Mouse (Mus musculus): ENCODE measurements around the gene Zfp672.
"Not testable (repeated sequence)": the region's sequence is repeated elsewhere in the genome, so short reads cannot be mapped to it uniquely, and the experiment has no call there.

Zfp672 gene

DNA sequence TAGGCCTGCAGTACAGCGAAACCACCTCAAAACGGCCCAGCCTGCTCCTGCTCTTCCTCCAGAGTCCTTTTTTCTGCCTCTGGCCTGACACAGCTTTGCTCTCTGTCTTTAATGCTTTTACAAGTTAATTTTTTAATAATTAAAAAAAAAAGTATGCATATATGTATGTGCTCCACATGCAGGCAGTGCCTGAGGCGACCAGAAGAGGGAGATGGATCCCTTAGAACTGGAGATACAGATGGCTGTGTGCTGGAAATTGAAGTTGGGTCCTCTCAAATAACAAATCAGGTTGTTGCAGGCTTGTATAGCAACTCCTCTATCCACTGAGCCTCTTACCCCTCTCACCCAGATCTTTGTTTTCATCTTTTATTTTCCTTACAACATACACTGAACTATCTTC is 3.4 kb downstream of the Zfp672 start:
- peak; percentile 54 for DNase-seq (ENCODE audit: low read depth, low spot score)

DNA sequence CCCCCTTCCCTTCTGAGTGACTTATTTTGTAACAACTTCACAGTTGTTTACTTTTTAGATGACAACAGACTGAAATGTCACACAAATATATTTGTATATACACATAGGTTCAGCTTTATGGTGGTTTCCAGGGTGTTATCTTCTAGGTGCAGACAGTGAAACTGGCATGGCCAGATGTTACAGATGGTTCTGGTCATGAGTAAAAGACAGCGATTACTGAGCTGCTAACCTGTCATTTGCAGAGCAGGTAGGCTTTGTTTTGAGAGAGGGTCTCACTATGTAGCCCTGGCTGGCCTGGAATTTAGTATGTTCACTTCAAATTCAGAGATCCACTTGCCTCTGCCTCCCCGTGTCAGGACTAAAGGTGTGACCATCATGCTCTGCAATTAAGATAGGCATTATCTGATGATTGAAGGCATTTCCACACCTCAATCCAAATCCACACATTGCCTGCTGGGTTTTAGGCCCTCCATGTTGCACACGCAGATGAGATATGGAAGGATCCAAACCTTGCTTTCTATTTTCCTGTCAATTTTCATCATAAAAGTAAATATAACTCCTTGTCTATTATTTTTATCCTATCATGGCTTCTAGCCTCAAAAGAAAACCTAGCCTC is 5.4 kb downstream of the Zfp672 start:
- DNase-seq (ENCODE audit: low read depth, low spot score): no peak

DNA sequence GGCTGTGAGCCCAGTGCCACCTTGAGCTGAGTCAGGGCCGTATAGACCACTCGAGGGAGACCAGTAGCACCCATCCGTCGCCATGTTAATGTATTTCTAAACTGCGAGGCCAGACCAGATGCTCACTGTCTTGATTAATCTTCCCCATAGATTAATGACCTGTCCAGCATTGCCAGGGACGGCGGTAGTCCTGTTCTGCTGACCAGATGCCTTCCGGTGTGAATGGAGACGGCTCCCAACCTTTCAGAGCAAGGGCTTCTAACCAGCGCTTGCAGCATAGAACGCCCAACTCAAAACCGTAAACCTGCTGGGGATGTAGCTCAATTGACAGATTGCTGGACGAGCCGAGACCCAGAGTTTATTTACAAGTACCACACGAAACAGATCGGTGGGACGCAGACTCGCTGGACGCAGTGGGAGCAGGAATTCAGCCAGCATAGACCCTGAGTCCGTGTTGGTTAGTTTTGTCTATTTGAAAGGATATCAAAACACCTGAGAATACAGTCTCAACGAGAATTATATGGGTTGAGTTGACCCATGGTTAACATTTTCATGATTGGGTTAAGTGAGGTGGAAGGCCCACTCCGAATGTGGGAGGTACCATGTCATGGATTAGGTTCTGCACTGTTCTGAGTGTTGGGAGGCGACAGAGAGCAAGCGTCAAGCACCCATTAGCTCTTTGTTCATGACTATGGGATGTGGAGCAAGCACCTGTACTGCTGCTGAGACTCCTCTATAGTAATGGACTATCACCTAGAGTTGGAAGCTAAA is 6.4 kb downstream of the Zfp672 start:
- DNase-seq (ENCODE audit: low read depth, low spot score): no peak

DNA sequence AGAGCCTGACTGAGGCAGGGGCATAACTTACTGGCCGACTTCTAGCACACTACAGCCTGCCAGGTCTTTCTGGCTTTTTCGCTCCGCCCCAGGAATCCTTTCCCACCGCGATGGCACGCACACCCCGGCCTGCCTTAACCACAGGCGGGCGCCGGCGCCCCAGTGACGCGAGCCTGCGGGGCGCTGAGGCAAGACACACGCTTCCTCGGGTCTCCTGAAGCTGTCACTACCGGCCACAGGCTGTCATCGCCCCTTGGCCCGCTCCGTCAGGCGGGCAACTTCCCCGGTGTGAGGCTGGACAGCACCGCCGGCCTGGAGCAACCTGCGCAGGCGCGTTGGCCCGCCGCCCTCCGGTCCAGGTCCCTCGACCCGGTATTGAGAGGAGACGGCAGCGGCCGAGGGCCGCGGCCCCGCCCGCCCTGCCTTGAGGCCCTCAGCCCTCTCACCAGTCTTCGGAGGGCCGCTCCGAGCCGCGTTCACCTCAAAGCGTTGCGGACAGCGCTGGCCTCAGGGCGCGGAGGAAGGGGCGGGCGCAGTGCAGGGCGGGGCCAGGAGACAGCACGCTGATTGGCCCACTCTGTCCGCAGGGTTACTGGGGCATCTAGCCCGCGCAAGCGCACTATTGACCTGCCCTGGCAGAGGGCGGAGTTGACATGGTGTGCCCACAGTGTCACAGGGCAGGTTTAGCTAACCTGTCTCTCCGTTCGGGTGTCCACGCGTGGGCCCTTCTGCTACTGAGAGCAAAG is 7.1 kb downstream of the Zfp672 start:
- DNase-seq (ENCODE audit: low read depth, low spot score): peak; percentile 95

DNA sequence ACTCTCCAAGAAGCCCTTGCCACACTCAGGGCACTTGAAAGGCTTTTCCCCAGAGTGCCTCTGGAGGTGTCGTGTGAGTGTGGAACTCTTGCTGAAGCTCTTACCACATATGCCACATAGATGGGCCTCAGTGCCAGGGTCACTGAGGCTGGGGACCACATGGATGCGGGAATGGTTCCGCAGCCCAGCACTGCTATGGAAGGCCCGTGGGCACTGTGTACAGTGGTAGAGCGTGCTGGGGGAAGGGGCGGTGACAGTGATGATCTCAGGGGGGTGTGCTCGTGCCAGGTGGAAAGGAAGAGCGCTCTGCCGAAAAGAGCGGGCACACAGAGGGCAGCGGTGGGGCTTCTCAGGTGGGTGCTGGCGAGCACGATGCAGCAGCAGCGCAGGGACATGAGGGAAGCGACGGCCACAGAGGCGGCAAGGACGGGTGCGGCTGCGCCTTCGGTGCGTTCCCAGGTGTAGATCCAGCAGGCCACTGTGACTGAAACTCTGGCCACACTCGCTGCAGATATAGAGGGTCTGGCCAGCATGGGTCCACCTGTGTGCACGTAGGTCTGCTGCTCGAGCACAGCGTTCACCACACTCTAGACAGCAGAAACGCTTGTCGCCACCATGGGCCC is 13.3 kb downstream of the Zfp672 start:
- DNase-seq (ENCODE audit: low read depth, low spot score): no peak

DNA sequence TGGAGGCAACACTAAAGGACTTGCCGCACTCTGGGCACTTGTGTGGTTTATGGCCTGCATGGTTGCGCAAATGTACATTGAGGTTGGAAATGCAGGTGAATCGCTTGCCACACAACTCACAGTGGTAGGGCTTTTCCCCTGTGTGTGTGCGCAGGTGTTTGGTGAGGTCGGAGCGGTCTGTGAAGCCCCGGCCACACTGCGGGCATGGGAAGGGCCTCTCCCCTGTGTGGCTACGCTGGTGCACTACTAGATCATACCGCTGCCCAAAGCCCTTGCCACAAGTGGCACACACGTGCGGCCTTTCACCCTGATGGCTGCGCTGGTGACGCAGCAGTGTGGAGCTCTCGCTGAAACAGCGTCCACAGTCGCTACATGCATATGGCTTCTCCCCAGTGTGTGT is 13.8 kb downstream of the Zfp672 start:
- no peak for DNase-seq (ENCODE audit: low read depth, low spot score)

DNA sequence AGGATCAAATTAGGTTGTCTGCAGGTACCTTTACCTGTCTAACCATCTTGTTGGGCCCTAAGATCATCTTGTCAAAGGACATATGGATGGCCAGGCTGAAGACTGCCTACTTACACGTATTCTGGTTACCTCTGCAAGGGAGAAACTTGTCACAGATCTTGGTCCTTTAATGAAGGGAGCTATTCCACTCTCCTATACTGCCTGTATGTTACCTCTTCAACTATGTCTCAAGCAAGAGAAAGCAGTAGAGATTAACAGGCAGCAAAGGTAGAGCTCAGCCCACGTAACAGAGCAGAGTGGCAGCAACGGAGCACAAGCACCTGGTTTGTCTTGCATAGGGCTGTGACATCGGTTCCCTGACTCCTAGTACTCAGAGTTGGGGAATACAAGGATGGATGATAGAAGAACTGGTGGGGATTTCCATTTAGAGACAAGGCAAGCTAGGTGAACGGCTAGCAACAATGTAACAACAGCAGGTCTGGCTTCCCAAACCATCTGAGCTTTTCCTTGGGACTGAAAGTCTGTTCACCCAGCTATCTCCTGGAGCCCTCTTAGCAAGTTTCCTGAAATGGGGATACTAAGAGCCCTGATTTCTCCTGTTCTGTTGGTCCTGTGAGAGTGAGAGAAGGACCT is 14.5 kb downstream of the Zfp672 start:
- no peak for DNase-seq (ENCODE audit: low read depth, low spot score)

DNA sequence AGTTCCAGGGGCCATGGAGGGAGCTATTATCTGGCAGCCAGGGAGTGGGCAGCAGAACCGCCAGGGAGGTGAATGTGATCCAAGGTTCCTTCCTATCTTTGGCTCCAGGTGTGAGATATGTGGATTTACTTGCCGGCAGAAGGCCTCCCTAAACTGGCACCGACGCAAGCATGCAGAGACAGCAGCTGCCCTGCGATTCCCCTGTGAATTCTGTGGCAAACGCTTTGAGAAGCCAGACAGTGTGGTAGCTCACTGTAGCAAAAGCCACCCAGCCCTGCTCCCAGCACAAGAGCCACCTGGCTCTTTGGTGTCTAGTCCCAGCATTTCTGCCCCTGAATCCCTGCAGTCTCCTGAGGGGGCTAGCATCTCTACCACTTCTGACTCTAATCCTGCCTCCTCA is 16.1 kb downstream of the Zfp672 start:
- no peak for DNase-seq (ENCODE audit: low read depth, low spot score)

DNA sequence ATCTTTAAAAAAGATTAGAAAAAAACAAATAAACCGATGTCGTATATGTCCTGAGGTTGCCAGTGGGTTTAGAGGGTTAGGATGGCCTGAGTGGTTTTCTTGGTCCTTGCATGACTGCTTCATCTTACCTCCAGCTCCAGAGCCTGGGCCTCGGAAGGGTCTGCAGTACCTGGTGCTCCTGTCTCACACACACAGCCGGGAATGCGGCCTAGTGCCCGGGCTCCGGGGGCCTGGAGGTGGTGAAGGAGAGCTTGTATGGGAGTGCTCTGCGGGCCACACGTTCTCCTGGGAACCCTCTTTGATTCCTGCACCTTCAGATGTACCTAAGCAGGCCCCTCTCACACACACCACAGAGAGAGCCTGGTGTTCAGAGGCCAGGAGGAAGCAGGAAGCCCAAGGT is 21.5 kb downstream of the Zfp672 start:
- no peak for DNase-seq (ENCODE audit: low read depth, low spot score)

DNA sequence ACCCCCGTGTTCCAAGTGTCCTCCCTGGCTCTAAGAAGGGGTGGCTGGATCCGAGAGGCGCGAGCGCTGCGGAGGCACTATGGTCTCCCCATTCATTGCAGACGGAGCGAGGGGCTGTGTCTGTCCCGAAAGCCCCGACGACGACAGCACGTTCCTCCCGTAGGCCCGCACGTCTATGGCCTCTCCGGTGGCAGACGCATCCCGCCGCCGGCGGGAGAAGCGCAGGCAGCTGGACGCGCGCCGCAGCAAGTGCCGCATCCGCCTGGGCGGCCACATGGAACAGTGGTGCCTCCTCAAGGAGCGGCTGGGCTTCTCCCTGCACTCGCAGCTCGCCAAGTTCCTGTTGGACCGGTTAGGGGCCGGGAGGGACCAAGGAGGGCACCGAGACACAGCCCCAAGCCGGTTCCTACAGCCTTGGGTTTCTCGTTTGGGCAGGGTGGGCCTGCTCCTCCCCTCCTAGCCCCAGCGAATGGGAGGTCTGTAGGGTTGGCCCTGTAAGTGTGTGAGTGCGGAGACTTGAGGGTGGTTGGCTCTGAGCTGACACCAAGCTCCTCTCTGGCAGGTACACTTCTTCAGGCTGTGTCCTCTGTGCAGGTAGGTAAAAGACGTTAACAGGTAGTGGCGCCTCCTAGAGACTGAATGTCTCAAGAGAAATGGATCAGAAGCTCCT is 22.6 kb downstream of the Zfp672 start:
- peak; percentile 49 for DNase-seq (ENCODE audit: low read depth, low spot score)

DNA sequence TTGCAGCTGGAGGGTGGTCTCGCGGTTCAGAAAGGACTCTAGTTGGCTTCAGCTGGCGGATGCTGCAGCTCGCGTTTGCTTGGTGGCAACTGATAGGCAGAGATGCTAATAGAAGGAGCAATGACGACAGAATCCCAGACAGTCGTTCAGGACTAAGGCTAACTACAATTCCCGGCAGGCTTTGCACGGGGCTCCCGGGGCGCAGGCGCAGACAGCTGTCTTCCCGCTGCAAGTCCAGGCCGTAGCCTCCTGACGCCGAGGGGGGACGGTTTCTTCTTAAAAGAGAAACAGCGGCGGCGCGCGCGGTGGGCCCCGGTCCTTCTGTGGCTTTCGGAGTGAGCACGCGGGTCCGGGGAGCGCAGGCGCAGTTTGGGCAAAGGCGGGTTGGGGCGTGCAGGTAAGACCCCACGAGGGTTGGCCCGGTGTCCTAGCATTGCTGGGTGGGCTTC is 23.3 kb downstream of the Zfp672 start, which contains the start of gene Zfp692:
Gene Zfp692, plus strand, starts transcription at position 210 of the 449 bp plus-strand sequence.
- peak; percentile 93 for DNase-seq (ENCODE audit: low read depth, low spot score)

DNA sequence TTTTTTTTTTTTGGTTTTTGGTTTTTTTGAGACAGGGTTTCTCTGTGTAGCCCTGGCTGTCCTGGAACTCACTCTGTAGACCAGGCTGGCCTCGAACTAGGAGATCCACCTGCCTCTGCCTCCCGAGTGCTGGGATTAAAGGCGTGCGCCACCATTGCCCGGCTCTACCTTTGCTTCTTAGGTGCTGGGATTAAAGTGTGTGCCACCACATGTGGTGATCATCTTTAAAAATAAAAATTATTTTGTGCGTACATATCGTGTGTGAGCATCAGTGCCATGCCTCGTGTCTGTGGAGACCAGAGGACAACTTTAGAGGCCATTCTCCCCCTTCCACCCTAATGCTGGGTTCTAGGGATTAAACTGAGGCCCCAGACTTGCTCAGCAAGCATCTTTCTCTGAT is 24.8 kb downstream of the Zfp672 start:
- DNase-seq (ENCODE audit: low read depth, low spot score): not testable (repeated sequence)

DNA sequence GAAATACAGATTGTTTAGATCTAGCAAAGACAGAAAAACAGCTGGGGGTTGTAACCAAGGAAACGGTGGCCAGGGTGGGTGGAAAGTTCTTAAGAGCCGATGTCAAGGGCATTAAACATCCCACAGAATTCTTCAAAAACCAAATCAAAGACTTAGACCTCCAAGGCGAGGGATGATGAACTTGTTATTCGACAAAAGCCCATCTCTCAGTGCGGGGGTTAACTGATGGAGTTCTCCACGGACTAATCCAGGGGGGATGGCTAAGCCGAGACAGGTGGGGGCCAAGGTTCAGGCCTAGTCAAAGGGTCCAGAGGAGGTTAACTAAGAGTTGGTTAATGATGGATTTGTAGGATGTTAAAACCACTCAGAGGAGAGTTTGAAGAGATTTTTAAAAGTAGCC is 26.5 kb downstream of the Zfp672 start:
- peak; percentile 23 for DNase-seq (ENCODE audit: low read depth, low spot score)

DNA sequence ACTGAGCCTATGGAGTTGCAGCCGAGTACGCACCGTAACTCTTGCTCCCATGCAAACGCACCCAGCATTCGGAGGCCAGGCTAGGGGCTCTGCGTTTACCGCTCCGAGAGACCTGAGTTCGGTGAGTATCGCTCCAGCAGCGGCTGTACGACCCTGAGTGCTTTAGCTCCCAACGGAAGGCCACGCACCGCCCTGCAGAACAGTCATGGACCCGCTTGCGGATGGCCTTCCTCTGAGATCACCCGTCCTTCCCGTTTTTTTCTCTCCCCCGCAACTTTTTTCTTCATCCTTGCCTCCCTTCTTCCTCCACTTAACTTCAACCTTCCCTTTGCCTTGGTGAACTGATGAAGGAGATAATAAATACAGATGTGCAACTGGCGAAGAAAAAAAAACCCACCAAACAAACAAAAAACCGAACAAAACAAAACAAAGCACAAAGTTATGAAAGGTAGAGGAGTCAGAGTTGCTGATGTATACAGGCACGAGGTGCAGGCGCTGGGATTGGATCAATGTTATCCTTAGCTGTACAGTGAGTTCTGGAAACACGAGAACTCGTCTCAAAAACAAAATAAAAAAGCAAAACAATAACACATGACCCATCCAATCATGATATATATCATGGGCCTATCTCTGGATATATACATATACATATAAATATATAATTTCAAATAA is 27.2 kb downstream of the Zfp672 start:
- no peak for DNase-seq (ENCODE audit: low read depth, low spot score)

DNA sequence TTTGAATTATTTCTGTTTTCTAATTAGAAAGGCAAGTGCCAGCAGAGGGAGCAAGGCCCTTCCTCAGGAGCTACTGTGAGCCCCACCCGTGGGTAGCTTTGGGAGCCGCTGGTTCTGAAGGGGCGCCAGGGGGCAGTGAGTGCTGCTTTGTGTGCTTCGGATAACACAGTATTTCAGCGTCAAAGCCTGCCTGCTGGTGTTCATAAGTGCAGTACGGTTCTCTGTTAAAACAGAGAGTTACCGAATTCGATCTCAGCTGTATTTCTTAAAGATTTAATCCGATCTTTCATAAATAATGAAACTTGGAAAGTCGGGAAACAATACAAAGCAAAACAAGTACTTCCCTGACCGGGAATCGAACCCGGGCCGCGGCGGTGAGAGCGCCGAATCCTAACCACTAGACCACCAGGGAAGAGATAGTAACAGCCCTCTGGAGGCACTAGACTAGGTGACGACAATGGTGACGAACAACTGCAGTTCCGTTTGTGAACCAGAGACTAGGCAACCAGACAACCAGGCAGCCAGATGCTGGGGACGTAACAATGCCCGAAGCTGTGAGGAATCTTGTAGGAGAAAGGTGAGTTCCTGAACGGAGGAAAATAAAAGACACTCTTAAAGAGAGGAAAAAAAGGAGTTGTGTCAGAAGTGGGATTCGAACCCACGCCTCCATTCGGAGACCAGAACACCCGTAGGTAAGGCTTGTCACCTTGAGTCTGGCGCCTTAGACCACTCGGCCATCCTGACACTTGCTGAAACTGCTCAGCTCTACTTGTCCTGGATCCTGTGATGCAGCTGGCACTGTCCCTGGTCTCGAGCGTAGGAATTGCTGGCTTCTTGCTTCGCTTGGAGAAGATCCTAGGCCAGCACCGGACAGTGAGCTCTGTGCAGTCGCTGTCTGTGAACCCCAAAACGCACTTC is 28.0 kb downstream of the Zfp672 start:
- peak; percentile 98 for DNase-seq (ENCODE audit: low read depth, low spot score)

DNA sequence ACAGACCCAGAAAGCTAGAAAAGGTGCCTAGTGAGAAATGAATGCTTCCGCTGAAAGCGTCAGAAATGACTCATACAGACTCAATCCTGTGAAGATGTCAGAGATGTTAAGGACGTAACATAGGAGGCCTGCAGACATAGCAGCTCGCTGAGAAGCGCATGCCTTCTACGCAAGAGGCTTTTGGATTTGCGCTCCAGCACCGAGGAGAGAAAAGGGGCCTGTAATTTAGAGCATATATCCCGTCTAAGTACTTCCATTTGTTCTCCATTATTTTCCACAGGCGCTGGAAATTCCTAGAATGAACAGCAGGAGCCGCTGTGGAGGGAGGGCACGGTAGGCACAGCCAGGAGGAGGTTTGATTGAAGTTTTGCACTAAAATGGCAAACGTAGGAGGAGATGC is 29.1 kb downstream of the Zfp672 start:
- peak; percentile 83 for DNase-seq (ENCODE audit: low read depth, low spot score)

DNA sequence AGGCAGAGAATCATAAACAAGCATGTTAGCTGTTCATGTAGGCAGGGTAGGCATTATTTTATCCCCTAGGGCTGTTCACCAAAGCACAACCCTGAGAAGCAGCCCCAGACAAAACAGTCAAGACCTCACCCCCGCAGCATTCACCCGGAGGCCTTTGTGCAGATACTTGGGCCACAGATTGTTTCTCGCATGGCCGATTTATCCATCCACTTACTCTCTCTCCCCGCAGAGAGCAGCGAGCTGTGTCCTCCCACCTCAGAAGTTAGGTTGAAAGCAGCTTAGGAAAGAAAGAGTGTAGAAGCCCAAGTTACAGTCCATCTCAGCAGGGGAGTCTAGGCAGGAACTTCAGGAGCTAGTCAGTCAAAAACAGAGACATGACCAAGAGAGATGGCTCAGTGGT is 32.7 kb downstream of the Zfp672 start:
- DNase-seq (ENCODE audit: low read depth, low spot score): no peak

DNA sequence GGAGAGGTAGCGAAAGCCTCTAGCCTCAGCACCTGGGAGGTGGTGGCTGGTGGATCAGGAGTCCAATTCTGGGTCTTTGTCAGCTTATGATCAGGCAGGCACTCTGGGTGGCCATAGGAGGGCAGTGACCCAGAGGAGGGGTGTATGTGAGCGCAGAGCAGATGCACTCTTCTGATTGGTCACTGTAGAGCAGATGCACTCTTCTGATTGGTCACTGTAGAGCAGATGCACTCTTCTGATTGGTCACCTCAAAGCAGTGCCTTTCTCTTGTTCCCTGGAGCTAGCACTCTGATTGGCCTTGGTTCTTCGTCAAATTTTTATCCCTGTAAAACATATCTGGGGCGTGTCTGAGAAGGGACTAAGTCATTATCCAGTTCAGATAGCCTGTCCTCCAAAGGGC is 37.3 kb downstream of the Zfp672 start:
- no peak for DNase-seq (ENCODE audit: low read depth, low spot score)

DNA sequence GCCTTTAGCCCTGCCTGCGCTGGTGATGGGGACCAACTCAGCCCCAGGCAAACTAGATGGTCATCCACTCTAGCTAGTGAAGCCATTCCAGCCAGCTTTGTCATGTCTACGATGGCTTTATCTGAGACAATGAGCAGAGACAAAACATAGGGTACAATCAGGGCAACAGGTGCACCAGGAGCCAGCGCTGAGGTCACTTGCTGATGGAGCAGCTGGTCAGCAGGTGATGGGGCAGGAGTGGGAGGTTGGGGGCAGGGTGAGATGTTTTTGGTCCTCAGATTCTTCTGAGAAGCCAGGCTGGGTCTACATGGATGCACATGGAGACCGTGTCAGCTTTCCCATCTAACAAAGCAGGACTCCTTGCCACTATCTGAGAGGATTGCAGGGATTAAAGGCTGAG is 39.3 kb downstream of the Zfp672 start:
- DNase-seq (ENCODE audit: low read depth, low spot score): no peak

All from 3T3-L1 (cell line).